Mouse (Mus musculus) liver, adult 2 months (tissue): Measurements from ENCODE around the gene Krt31. TPM values are rescaled to one million over a fixed set of nuclear protein-coding genes. Genes with fewer than 3 reads are reported as not detected.

Source experiments
- DNase-seq: peaks from one replicate; pipeline ENCODE4 v3.0.0-alpha.2; 2011; ENCODE audit warnings: low read depth, low spot score; ENCODE audit errors: extremely low read depth
- H3K27ac ChIP-seq: fragments of 200-500 bp; replicated peaks from 2 replicates; pipeline ENCODE4 v1.5.1; 2012; ENCODE audit warnings: low read depth, mild to moderate bottlenecking, control low read depth, inconsistent platforms, low read length; ENCODE audit not compliant: insufficient read depth
- H3K27me3 ChIP-seq: fragments of 200-500 bp; 2 replicates; pipeline ENCODE4 v1.6.1; 2012; ENCODE audit warnings: mild to moderate bottlenecking, moderate library complexity, low read length, inconsistent platforms; ENCODE audit not compliant: control insufficient read depth, insufficient read depth
- H3K36me3 ChIP-seq: fragments of 200-500 bp; 2 replicates; pipeline ENCODE4 v1.6.1; 2012; ENCODE audit warnings: low read length, inconsistent platforms; ENCODE audit not compliant: control insufficient read depth, insufficient read depth
- H3K4me1 ChIP-seq: fragments of 200-500 bp; 2 replicates; pipeline ENCODE4 v1.6.1; 2011; ENCODE audit warnings: low read length; ENCODE audit not compliant: control insufficient read depth, insufficient read depth
- H3K4me3 ChIP-seq: fragments of 200-500 bp; 2 replicates; pipeline ENCODE4 v1.5.1; 2011; ENCODE audit warnings: low read depth, mild to moderate bottlenecking, control low read depth, low read length, moderate library complexity; ENCODE audit not compliant: insufficient read depth
- H3K79me2 ChIP-seq: fragments of 200-500 bp; 2 replicates; pipeline ENCODE4 v1.6.1; 2012; ENCODE audit warnings: inconsistent platforms, mild to moderate bottlenecking, low read length, moderate library complexity; ENCODE audit not compliant: control insufficient read depth, insufficient read depth
- H3K9ac ChIP-seq: fragments of 200-500 bp; 2 replicates; pipeline ENCODE4 v1.6.1; 2012; ENCODE audit warnings: low read depth, mild to moderate bottlenecking, control low read depth, inconsistent platforms, low read length
- CTCF ChIP-seq: fragments of 200-500 bp; IDR thresholded peaks from 2 replicates; pipeline ENCODE4 v1.5.1; 2011; ENCODE audit warnings: low read depth, low read length, control low read depth
- POLR2A ChIP-seq: fragments of 200-500 bp; IDR thresholded peaks from 2 replicates; pipeline ENCODE4 v1.6.1; 2011; ENCODE audit warnings: low read length, control low read depth; ENCODE audit not compliant: insufficient read depth; ENCODE audit errors: extremely low read depth
- WGBS: fragments of 180-500 bp; shearing (Covaris S2); methylation state at CpG from one replicate; pipeline ENCODE4 v1.1.7; 2018; 5-methylcytosine and 5-hydroxymethylcytosine counted together
- polyA plus RNA-seq: library from polyadenylated mRNA; depleted of rRNA; stranded (reverse); fragments of >200 nt; gene quantifications from 2 replicates; pipeline ENCODE4 v1.2.3, GENCODE M21; 2012
- total RNA-seq: library from RNA; depleted of rRNA; stranded (reverse); fragments of >200 nt; gene quantifications from 2 replicates; pipeline ENCODE4 v1.2.3, GENCODE M21; 2014

The Krt31 gene
- total and polyA plus RNA-seq, 2 experiments: not detected

DNA sequence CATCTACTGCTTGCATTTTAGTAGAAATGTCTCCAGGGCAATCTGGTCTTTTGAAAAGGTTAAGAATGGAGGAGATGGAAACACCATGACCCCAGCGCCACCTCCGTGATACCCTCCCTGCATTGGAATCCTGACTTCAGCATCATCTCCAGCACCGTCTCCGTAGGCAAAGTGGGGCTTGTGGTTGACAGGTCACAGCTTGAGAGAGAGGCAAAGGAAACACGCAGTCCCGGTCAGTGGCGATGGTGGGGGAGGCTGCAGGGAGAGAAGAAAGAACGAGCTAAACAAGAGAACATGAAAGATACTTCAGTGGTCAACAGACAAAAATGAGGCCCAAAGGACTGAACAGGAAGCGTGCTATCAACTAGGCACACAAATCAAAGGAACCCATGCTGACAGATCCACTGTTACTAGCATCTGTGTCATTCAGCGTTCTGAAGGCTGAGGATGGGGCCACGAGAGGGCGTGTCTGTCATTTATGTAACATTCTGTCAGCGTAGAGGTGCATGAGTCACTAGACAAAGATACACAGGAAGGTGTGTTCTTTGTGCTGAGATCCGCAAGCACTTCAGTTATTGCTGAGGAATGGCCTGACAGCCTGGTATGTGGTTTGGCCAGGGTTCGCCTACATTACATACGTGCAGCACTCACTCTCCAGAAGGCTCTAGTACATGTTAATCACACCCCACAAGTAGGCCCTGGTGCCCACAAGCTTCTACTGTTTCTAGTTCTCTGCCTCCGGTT lies 17.1 kb upstream of the Krt31 start:
- Histone ChIP-seq H3K27me3 (no peaks in the 10 kb centered on the region), H3K9ac (no peak overlapping the region), H3K4me3 (no peak overlapping the region), H3K79me2 (no peaks in the 10 kb centered on the region), H3K4me1 (no peaks in the 10 kb centered on the region), H3K36me3 (no peaks in the 10 kb centered on the region), H3K27ac (no peak overlapping the region)
- WGBS: 80% methylated on average over 17 of the region's 17 CpGs
- TF ChIP-seq CTCF (no peak), POLR2A (no peak)
- DNase-seq: no peak

DNA sequence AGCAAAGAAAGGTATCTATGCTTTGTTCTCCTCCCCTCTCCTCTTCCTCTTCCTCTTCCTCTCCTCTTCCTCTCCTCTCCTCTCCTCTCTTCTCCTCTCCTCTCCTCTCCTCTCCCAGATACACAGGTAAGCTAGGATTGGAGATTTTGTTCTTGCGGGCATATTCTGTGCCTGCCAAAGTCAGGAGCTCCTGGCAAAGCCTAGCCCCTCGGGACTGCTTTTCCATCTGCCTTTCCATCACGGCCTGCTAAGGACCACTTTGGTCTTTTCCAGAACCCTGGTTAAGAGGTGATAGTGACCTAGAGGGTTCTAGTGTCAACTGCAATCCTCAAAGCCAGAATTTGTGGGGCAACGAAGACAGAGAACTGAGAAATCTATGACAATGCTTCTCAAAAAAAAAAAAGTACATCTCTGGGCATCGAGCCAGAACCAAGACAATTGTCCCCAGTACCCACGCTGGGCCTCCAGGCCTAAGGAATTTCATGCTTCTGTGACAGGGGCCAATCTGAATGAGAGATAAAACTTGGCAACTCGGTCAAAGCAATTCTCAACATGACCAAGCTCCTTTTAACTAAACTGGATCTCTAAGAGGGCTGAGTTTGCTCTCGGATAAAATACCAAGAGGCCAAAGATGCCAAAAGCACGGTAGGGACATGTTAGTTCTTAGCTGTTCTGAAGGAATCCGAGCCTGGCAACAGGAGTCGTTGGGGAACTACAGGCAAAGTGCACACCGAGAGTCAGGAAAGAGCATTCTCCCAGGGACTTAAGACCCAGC lies 16.1 kb upstream of the Krt31 start:
- Histone ChIP-seq H3K79me2 (no peaks in the 10 kb centered on the region), H3K27ac (no peak overlapping the region), H3K9ac (no peak overlapping the region), H3K4me1 (no peaks in the 10 kb centered on the region), H3K4me3 (no peak overlapping the region), H3K36me3 (no peaks in the 10 kb centered on the region), H3K27me3 (no peaks in the 10 kb centered on the region)
- 71% methylated on average over 12 of the region's 12 CpGs for WGBS
- no peak for DNase-seq
- TF ChIP-seq CTCF (no peak), POLR2A (no peak)

DNA sequence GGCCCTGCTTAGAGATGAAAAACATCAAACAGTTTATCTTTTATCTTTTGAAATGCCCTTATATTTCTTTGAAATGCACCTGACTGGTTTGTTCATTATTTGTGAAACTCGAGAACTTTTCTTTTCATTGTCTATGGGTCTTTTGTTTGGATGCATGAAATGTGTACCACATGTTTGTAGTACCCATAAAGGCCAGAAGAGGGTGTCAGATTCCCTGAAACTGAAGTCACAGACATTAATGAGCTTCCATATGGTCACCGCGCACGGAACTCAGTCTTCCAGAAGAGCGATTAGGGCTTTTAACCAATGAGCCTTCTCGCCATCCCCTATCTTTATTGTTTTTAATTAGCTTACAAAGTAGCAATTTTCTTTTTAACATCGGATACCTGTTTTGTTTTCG lies 8.5 kb upstream of the Krt31 start:
- Histone ChIP-seq H3K27me3 (no peaks in the 10 kb centered on the region), H3K9ac (no peak overlapping the region), H3K27ac (no peak overlapping the region), H3K4me3 (no peak overlapping the region), H3K36me3 (no peaks in the 10 kb centered on the region), H3K4me1 (no peaks in the 10 kb centered on the region), H3K79me2 (no peaks in the 10 kb centered on the region)
- 78% methylated on average over 8 of the region's 8 CpGs for WGBS
- TF ChIP-seq POLR2A: no peak
- TF ChIP-seq CTCF: no peak
- DNase-seq: no peak

DNA sequence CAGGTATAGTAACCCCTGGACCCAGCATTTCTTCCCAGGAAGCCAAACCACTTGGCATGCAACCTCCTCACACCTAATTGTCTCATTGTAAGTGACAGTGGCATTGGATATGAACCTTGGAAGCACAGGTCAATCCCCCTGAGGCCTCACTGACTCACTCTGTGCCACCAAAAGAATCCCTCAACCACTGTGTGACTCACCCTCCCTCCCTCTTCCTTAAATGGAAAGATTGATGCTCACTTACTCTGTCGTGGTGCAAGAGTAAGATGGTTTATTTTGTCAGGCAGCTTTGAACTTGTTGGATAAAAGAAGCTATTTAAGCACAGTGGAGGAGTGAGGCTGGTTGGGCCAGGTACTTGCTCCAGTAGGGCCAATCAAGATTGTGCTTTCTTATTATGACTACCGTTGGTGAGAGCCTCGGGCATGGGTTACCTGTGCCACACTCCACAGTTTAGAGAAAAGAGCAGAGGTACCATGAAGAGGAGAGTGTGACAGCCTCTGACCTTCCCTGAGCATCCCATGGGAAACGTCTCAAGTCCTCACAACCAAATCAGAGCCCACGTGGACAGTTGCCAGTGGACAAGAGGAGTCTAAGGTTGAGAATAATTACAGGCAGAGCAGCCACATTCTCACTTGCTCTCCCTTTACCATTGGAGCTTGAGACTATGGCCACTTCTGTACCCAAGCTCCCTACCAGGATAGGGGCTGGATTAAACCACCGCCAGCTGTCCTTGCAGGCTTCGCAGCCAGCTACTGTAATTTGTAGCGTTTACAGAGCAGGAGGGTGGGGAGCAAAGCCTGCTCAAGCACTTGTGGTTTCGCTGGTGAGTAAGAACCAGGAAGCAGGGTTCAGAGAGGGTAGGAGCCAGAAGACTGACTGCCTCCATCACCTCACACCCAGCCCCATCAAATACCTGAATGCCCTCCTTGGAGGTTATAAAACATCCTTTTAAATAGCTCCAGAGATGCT lies 5.6 kb upstream of the Krt31 start:
- 63% methylated on average over 9 of the region's 9 CpGs for WGBS
- DNase-seq: no peak
- Histone ChIP-seq H3K9ac (no peak overlapping the region), H3K4me3 (no peak overlapping the region), H3K27ac (no peak overlapping the region), H3K36me3 (no peaks in the 10 kb centered on the region), H3K79me2 (no peaks in the 10 kb centered on the region), H3K27me3 (no peaks in the 10 kb centered on the region; the same call in 1 of the 2 replicates), H3K4me1 (no peaks in the 10 kb centered on the region)
- TF ChIP-seq POLR2A (no peak), CTCF (no peak)

DNA sequence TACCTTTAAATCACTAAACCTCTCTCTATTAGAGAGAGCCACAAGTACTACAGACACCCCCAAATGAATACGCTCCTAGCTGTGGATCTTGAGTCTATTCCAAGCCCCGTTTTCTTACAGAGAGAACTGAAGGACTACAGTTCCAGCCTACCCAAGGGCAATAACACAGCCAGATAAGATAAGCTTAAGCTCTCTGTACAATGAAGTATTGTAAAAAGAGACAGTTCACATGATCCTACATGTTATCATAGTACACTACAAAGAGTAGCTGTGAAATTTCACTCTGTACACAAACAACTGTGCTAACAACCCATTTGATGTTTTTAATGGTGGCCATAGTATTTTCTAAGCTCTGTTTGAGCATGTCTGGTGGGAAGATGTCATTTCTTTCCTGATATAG lies 3.2 kb downstream of the Krt31 start:
- Histone ChIP-seq H3K36me3 (no peaks in the 10 kb centered on the region), H3K27ac (no peak overlapping the region), H3K79me2 (no peaks in the 10 kb centered on the region), H3K9ac (no peak overlapping the region), H3K27me3 (0 out of 2 replicates have a peak, but pooled peaks cover 3% of the 10 kb centered on the region), H3K4me3 (no peak overlapping the region), H3K4me1 (no peaks in the 10 kb centered on the region)
- 83% methylated on average over 2 of the region's 2 CpGs for WGBS
- no peak for TF ChIP-seq POLR2A
- no peak for TF ChIP-seq CTCF
- no peak for DNase-seq
